Comparison of ENCODE assay signal across 9 mouse cellular contexts in the genomic region with DNA sequence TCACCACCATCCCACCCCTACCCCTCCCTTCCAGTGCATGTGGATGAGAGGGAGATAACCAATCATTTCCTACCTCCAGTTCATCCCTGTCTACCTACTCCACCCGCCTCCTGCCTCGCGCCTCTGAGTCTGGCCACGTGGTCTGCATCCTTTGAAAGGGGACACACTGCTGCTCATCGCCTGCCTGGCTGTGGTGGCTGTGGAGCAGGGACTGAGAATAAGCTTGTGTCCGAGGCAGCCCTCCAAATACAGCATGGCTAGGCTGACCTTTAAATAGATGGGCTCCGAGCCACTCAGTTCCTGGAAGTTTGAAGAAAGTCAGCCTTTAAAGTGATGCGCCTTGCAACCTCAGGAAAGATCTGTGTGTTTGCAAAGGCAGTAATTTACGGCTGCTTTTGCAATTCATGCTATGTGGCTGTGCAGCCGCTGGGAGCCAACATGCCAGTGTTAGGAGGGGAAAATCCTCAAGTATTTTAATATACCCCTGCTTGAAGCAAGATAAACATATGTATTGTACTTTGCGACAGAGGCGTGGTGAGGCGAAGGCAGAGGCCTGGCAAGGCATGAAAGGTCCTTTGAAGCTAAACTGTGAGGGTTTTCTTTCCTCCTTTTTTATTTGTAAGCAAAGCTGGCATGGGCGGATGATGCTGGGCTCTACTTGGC.
A peak's percentile ranks its signal among the peaks of the same experiment; 100 is the strongest.
DNase-seq lines count a peak whose midpoint lies in the region; ATAC-seq and TF ChIP-seq lines count a peak whose summit lies in the region.
"Had no signal": no experiment of that assay in that cellular context is flagged by ENCODE, and none has a peak within 500 bp of the region (broad histone marks: within the 10 kb centered on the region; RNA-seq: fewer than 3 reads in every experiment).

No protein-coding gene starts in this region.

- H3K4me3 ChIP-seq in limb, embryonic 14.5 days (replicated peaks; ENCODE audit: low read length) = no peak overlapping the region
- H3K4me3 ChIP-seq in limb, embryonic 10.5 days = no peak overlapping the region
- H3K4me3 ChIP-seq: limb, embryonic 13.5 days had no signal

- ATAC-seq in limb, embryonic 14.5 days (ENCODE audit: low FRiP score, low read depth) = no peak
- ATAC-seq in monocyte, adult 5-6 weeks (replicated peaks; ENCODE audit: insufficient number of reproducible peaks, low FRiP score, low TSS enrichment, poor library complexity, severe bottlenecking) = no peak

- no peak for TF ChIP-seq POLR2A in limb, embryonic 14.5 days (IDR thresholded peaks at IDR 0.05; ENCODE audit: borderline replicate concordance, extremely low read depth, insufficient read depth, insufficient read length)

- H3K36me3 ChIP-seq in limb, embryonic 14.5 days (ENCODE audit: control insufficient read depth, insufficient read depth, low read length) = no peaks in the 10 kb centered on the region
- no peaks in the 10 kb centered on the region for H3K36me3 ChIP-seq in limb, embryonic 10.5 days
- H3K36me3 ChIP-seq: limb, embryonic 13.5 days had no signal

- 46% methylated on average over 14 of the region's 14 CpGs for WGBS in limb, embryonic 14.5 days
- WGBS in limb, embryonic 10.5 days = 62% methylated on average over 14 of the region's 14 CpGs

- 0 out of 2 replicates have a peak, but pooled peaks cover 4% of the 10 kb centered on the region for H3K4me1 ChIP-seq in limb, embryonic 14.5 days (ENCODE audit: control insufficient read depth, insufficient read depth, low read length)
- peaks cover 17% of the 10 kb centered on the region for H3K4me1 ChIP-seq in limb, embryonic 10.5 days

- H3K27ac ChIP-seq in limb, embryonic 14.5 days (replicated peaks; ENCODE audit: low read depth, low read length) = no peak overlapping the region
- no peak overlapping the region for H3K27ac ChIP-seq in limb, embryonic 10.5 days
- H3K27ac ChIP-seq: limb, embryonic 13.5 days had no signal

- no peak overlapping the region for H3K4me2 ChIP-seq in limb, embryonic 14.5 days (replicated peaks; ENCODE audit: low read depth, low read length, severe bottlenecking)
- H3K4me2 ChIP-seq: limb, embryonic 13.5 days had no signal

- H3K9me3 ChIP-seq in limb, embryonic 14.5 days (ENCODE audit: control insufficient read depth, low read length) = no peaks in the 10 kb centered on the region
- no peaks in the 10 kb centered on the region for H3K9me3 ChIP-seq in limb, embryonic 10.5 days (replicated peaks)
- H3K9me3 ChIP-seq: limb, embryonic 13.5 days had no signal

- H3K9ac ChIP-seq in limb, embryonic 14.5 days (ENCODE audit: low read depth, low read length, severe bottlenecking) = no peak overlapping the region
- H3K9ac ChIP-seq: limb, embryonic 13.5 days had no signal

- DNase-seq in limb, embryonic 14.5 days (ENCODE audit: low spot score) = peak; percentile 34
- DNase-seq in limb, embryonic 10.5 days (ENCODE audit: low spot score) = no peak
- peak; percentile 39 for DNase-seq in adrenal gland, postnatal 25 days
- peak; percentile 68 for DNase-seq in gastrocnemius, postnatal 25 days
- DNase-seq in lung, postnatal 14 days = peak; percentile 17
- DNase-seq in embryo, embryonic 11 days = no peak
- DNase-seq in left cerebral cortex, adult 8-10 months (ENCODE audit: low spot score in 2 of 2) = no peak

- no peaks in the 10 kb centered on the region for H3K27me3 ChIP-seq in limb, embryonic 14.5 days (ENCODE audit: control insufficient read depth, insufficient read depth, low read length)
- H3K27me3 ChIP-seq in limb, embryonic 10.5 days (ENCODE audit: low read depth, poor library complexity, severe bottlenecking) = no peaks in the 10 kb centered on the region
- H3K27me3 ChIP-seq: limb, embryonic 13.5 days had no signal

Comparison
In these comparisons a context has a peak if more than half of its experiments do, and no peak if none do; other contexts are left out.
1. DNase-seq: peak in limb, embryonic 14.5 days (single experiment), adrenal gland, postnatal 25 days (single experiment), gastrocnemius, postnatal 25 days (single experiment) and lung, postnatal 14 days (single experiment); none in limb, embryonic 10.5 days (single experiment), embryo, embryonic 11 days (single experiment) and left cerebral cortex, adult 8-10 months (0 of 2).